Mouse (Mus musculus): ENCODE data around the gene Trim11. TPM values are rescaled to one million over a fixed set of nuclear protein-coding genes. Genes with fewer than 3 reads are reported as not detected.

The Trim11 gene
- total RNA-seq, 2 experiments from 2014 or later = 24.7 to 28.6 TPM

DNA sequence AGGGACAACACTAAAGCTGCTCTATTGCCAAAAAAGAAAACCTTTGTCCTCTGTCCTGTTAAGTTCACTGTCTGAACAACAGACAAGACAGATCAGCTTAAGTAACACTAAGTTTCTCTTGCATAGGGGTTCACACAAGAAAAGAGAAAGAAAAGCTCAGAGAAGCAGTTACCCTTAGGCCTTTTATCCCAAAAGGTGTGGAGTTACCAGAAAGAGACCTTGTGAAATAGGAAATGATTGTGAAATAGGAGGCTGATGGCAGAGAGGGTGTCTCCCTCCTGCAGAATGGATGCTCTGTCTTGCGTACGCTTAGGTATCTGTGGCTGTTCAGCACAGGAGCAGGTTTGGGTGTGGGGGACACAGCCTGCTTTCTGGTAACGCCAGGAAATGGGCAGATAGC, 1.3 kb downstream of the Trim11 start:
- no peak for DNase-seq (ENCODE audit: low spot score in 2 of 2)

DNA sequence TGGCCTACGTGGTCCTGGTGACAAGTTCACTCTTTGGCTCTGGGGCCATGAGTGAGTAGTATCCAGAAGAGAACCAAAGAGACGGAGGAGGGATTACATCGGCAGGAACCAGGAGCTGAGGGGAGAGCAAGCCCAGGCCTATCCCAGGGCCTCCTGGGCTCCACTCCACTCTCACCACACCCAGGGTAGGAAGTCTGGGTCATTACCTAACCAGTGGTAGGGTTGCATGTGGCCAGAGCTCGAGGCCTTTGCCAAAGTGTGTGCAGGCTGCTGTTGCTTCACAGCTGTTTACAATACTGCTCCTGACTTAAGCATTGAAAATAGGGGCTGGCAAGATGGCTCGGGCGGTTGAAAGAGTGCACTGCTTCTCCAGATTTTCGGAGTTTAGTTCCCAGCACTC, 1.8 kb downstream of the Trim11 start:
- DNase-seq (ENCODE audit: low spot score in 2 of 2) = no peak

DNA sequence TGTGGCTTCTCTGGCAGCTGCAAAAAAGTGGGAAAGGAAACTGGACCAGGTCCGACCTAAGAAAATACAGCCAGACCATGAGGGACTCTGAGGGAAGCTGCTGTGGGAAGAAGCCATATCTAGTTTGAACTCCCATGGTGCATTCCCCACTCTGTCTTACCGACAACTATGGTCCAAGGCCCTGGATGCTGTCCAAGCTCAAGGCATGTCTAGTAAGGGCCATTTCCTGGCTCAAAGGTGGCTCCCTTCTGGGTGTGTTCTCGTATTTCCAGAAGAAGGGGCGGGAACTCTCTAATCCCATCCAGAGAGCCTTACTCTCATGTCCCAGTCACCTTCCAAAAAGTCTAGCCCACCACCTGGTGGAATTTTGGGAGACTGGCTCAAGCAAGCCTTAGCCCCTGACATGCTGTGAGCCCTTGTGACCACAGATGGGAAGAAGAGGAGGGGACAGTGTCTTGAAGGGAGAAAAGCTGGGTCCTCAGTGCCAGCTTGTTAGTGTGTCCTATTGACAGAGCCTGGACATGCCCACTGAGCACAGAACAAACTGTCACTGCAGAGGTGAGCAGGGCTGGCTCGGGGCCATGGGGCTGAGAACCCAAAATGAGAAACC, 2.6 kb downstream of the Trim11 start:
- DNase-seq (ENCODE audit: low spot score in 2 of 2) = no peak

DNA sequence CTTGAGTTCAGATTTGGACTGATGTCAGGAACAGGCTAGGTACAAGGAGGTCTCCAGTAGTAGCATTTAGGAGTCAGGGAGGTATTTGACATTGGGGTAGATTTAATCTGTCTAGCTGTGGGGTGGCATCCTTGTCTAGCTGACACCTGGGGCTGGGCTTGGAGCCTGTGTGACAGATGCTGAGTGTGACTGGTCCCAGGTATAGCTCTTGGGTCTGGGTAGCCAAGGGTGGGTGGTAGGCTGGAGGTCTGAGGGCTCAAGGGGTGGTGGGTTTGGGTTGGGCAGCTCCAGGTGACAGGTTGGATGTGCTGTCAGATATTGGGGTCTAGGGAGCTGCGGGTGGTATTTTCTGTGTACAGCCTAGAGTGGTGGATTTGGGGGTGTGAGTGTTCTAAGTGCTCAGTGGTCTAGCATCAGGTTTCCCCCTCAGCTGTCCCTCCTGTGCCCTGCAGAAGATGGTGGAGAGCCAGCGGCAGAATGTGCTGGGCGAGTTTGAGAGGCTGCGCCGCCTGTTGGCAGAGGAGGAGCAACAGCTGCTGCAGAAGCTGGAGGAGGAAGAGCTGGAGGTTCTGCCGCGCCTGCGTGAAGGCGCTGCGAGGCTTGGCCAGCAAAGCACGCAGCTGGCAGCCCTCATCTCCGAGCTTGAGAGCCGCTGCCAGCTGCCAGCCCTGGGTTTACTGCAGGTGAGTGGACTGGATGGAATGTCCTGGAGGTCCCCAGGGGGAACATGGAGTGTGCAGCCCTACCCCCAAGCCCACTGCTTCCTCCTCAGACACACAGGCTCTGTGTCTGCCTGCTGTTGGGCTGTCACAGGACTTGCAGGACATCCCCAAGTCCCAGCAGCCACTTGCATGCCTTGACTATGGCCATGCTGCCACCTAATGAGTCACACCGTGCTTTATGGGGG, 3.9 kb downstream of the Trim11 start:
- peak; percentile 74 to 82 for DNase-seq (ENCODE audit: low spot score in 2 of 2)

DNA sequence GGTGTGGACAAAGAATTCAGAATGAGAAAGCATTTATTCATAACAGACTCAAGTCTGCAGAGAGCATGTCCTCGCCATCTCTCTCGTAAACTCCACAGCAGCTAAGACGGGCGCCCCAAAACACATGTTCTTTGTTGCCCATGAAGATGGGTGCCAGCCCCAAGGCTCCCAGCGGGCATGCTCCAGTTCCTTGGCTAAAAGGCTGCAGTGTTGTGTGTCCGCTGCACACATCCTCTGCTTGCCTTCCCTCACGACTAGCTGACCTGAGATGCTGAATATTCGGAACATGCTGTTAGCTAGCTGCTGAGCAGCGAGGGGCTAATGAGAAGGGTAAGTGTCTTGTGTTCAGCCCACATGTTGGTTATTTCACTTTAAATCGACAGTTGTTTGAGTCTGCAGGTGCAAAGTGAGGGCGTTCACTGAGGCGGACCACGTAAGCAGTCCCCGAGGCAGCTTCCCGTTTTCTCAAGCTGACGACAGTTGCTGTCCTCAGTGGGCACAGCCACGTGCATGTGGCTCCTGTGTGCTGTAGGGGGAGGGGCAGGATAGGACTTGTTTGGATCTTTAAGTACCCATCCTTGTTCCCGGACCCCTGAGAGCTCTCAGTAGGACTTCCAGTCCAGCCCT, 4.7 kb downstream of the Trim11 start:
- DNase-seq (ENCODE audit: low spot score in 2 of 2) = no peak

- DNase-seq (ENCODE audit: low spot score in 2 of 2) = no peak
Measured at GRCm38 (mm10) chr11:58983691-58984341, 5.9 kb downstream of the Trim11 start.

- no peak for DNase-seq (ENCODE audit: low spot score in 2 of 2)
Measured at GRCm38 (mm10) chr11:58984657-58985056, 6.8 kb downstream of the Trim11 start.

GRCm38 (mm10) chr11:58985299-58985917, 7.5 kb downstream of the Trim11 start:
- DNase-seq (ENCODE audit: low spot score in 2 of 2) = no peak

DNA sequence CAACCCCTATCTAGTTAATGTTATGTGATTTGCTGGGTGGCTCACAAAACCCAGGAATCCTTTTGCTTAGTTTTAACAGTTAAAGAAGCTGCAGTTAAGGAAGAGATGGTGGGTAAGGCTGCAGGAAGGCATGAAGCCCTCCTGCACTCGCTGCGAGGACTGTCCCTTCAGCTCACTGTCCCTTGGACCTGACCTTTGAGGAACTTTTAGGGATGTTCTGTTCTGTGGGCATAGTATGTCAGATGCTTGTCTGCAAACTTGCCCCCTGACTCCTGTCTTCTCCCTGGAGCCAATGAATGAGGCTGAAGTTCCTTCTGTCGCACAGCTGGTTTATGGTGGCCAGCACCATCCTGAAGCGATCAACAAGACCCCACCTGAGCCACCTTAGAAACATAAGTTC, 11.3 kb downstream of the Trim11 start:
- no peak for DNase-seq (ENCODE audit: low spot score in 2 of 2)

DNA sequence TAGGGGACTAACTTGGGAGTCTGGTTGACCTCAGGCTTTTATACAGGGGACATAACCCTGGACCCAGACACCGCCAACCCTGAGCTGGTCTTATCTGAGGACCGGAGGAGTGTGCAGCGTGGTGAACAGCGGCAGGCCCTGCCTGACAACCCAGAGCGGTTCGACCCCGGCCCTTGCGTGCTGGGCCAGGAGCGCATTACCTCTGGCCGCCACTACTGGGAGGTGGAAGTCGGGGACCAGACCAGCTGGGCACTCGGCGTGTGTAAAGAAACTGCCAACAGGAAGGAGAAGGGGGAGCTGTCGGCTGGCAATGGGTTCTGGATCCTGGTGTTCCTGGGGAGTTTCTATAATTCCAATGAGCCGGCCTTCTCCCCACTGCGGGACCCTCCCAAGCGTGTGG, 12.2 kb downstream of the Trim11 start:
- no peak for DNase-seq (ENCODE audit: low spot score in 2 of 2)

GRCm38 (mm10) chr11:58990794-58991193, 12.9 kb downstream of the Trim11 start:
- DNase-seq (ENCODE audit: low spot score in 2 of 2) = no peak

- no peak for DNase-seq (ENCODE audit: low spot score in 2 of 2)
Measured at GRCm38 (mm10) chr11:58991911-58992310, 14.0 kb downstream of the Trim11 start.

DNA sequence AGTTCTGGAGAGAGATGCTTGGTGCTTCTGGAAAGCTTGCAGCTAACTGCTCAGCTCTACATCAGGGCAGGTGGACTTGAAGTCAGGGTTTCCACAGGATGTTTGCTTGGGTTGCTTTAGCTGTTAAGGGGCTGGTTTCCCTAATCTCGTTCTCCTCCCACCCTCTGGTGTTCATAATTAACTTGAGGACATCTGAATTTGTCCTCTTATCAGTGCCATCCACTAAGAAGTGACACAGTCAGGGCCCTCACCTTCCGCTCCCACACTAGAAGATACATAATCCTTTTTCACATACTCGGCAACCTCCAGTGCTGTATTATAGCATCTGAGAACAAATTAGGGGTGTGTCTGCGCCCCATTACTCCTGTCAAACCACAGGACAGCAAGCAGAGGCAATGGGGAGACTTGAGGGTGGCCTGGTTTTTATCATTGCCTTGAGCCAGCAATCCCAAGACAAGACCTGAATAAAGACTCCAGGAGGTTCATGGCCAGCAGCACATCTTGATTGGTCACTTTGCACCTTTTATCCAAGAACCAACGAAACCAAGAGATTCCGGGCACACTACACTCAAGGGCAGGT, 15.3 kb downstream of the Trim11 start:
- DNase-seq (ENCODE audit: low spot score in 2 of 2) = no peak

GRCm38 (mm10) chr11:58994337-58994826, 16.5 kb downstream of the Trim11 start:
- peak; percentile 46 to 59 for DNase-seq (ENCODE audit: low spot score in 2 of 2)

DNA sequence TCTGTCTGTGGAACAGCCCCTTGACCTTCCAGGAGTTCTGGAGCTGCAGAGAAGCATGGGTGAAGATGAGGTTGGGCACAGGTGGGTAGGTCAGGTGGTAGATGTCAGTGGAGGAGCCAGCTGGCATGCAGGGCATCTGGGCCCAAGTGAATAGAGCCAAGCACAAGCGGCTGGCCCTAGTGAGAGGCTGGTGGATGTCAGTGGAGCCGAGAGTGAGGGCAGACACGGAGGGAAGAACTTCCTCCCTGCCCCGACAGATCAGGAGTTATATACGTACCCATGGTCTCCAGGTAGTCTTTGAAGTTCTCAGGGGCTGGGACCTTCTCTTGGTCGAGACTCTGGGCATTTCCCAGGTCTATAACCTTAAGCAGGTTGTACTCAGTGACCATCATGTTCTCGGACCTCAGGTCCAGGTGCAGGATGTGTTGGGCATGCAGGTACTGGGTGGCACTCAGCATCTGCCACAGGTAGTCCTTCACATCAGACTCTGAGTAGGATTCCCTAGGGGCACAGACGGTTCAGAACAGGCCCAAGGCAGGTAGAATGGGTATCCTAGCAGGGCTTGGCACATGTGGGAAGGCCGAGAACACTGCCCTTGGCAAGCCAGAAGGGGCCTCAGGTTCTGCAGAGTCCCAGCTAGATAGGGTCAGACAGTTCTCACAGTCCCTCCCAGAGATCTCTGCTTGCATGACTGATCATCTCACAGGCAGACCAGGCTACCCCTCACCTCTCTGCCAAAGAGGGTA, 17.3 kb downstream of the Trim11 start:
- DNase-seq (ENCODE audit: low spot score in 2 of 2) = no peak

- DNase-seq (ENCODE audit: low spot score in 2 of 2) = no peak
Measured at GRCm38 (mm10) chr11:58995807-58996370, 18.0 kb downstream of the Trim11 start.

DNA sequence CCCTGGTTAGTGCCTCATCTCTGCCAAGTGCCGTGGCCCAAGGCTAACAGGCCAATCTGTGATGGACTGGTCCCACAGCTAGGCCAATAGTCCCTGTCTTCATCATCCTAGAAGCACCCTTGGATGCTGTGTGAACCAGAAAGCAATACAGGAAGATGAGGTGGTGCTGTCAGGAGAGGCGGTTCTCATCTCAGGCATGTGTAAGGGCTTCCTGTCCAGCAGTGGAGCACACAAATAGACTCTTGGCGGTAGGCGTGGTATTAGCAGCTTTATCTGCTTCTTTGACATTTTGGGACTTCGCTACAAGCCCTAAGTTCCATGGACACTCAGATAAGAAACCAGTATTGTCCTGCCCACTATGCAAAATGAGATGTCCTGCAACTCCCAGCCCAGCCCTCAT, 19.6 kb downstream of the Trim11 start:
- no peak for DNase-seq (ENCODE audit: low spot score in 2 of 2)

- no peak for DNase-seq (ENCODE audit: low spot score in 2 of 2)
Measured at GRCm38 (mm10) chr11:58999158-58999557, 21.3 kb downstream of the Trim11 start.

GRCm38 (mm10) chr11:58999830-59000229, 21.9 kb downstream of the Trim11 start:
- DNase-seq (ENCODE audit: low spot score in 2 of 2) = no peak

DNA sequence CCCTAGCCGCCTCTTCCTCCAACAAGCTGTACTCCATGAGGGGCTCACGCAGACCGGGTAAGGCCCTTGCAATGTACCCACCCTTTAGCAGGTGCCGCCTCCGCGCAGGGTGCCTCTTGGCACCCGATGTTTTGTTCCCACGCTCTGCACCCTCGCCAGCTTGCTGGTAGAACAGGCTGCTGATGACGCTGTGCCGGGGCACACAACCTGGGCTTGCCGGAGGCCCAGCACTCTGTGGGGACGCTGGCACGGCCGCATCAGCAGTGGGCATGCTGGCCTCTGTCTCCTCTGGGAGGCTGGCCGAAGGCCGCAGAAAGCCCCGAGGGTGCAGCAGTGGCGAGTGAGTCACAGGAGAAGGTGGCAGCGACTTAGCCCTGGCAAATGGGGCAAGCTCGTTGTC, 22.7 kb downstream of the Trim11 start:
- DNase-seq (ENCODE audit: low spot score in 2 of 2) = peak; percentile 58 to 63

All from layer of hippocampus, postnatal 10 days (tissue).